Mouse (Mus musculus) hindbrain, embryonic 15.5 days (tissue): ENCODE data around the gene Vps13d. TPM values are rescaled to one million over a fixed set of nuclear protein-coding genes. Genes with fewer than 3 reads are reported as not detected.

Source experiments
- ATAC-seq: fragments of 200-750 bp; cut with Nextera tagmentation; 2 replicates; pipeline ENCODE4 v1.8.0; 2017; ENCODE audit warnings: low read depth, moderate number of reproducible peaks, moderate TSS enrichment; ENCODE audit not compliant: low FRiP score
- H3K27ac ChIP-seq: fragments of 300-500 bp; sonication (generic); replicated peaks from 2 replicates; pipeline ENCODE4 v1.5.1; 2015; ENCODE audit warnings: mild to moderate bottlenecking, inconsistent platforms
- H3K27me3 ChIP-seq: fragments of 300-500 bp; sonication (generic); 2 replicates; pipeline ENCODE4 v1.6.1; 2015; ENCODE audit warnings: control low read depth, inconsistent platforms
- H3K36me3 ChIP-seq: fragments of 300-500 bp; sonication (generic); 2 replicates; pipeline ENCODE4 v1.6.1; 2015; ENCODE audit warnings: control low read depth, inconsistent platforms
- H3K4me1 ChIP-seq: fragments of 300-500 bp; sonication (generic); replicated peaks from 2 replicates; pipeline ENCODE4 v1.6.1; 2015; ENCODE audit warnings: control low read depth, inconsistent platforms
- H3K4me2 ChIP-seq: fragments of 300-500 bp; sonication (generic); 2 replicates; pipeline ENCODE4 v1.6.1; 2015; ENCODE audit warnings: moderate library complexity, mild to moderate bottlenecking, inconsistent platforms
- H3K4me3 ChIP-seq: fragments of 300-500 bp; sonication (generic); 2 replicates; pipeline ENCODE4 v1.5.1; 2015; ENCODE audit warnings: mild to moderate bottlenecking, inconsistent platforms
- H3K9ac ChIP-seq: fragments of 300-500 bp; sonication (generic); 2 replicates; pipeline ENCODE4 v1.6.1; 2015; ENCODE audit warnings: inconsistent platforms
- H3K9me3 ChIP-seq: fragments of 300-500 bp; sonication (generic); 2 replicates; pipeline ENCODE4 v1.6.1; 2016; ENCODE audit warnings: control low read depth, inconsistent platforms
- WGBS: fragments of 180-500 bp; shearing (Covaris S2); methylation state at CpG from one replicate; pipeline ENCODE4 v1.1.7; 2015; 5-methylcytosine and 5-hydroxymethylcytosine counted together
- polyA plus RNA-seq: library from polyadenylated mRNA; unstranded; fragments of >200 nt; fragmentation: Nextera tagmentation; extraction: Ambion mirVana; gene quantifications from 2 replicates; pipeline ENCODE4 v1.2.1, GENCODE M21; 2015

Gene Vps13d
- polyA plus RNA-seq, result 10.2 and 11.2 TPM in 2 replicates

GRCm38 (mm10) chr4:145194559-145195162, at the start of gene Vps13d:
TSS of gene Vps13d (minus strand) at chr4:145195005.
- peaks cover 7% of the 10 kb centered on the region; the same call in 1 of the 2 replicates for H3K36me3 ChIP-seq
- peak within 1 kb of the TSS; percentile 88 for H3K4me2 ChIP-seq
- H3K27ac ChIP-seq, result peak within 1 kb of the TSS; percentile 81
- ATAC-seq, result peak; percentile 94
- H3K4me3 ChIP-seq, result peak within 1 kb of the TSS; percentile 89
- peak within 1 kb of the TSS; percentile 79 for H3K9ac ChIP-seq
- no peaks in the 10 kb centered on the region for H3K9me3 ChIP-seq
- peaks cover 20% of the 10 kb centered on the region for H3K4me1 ChIP-seq
- under 1% methylated on average over 52 of the region's 53 CpGs for WGBS
- H3K27me3 ChIP-seq, result no peaks in the 10 kb centered on the region

GRCm38 (mm10) chr4:145242719-145243350, 48.0 kb upstream of the Vps13d start:
- Histone ChIP-seq H3K4me3 (no peak overlapping the region), H3K4me2 (no peak overlapping the region), H3K9ac (no peak overlapping the region), H3K4me1 (peaks cover 10% of the 10 kb centered on the region), H3K9me3 (no peaks in the 10 kb centered on the region), H3K27me3 (peaks cover 14% of the 10 kb centered on the region), H3K36me3 (no peaks in the 10 kb centered on the region), H3K27ac (no peak overlapping the region)
- 84% methylated on average over 1 of the region's 1 CpGs for WGBS
- ATAC-seq, result no peak

GRCm38 (mm10) chr4:145240723-145241231, 46.0 kb upstream of the Vps13d start:
- H3K9me3 ChIP-seq, result no peaks in the 10 kb centered on the region
- H3K27me3 ChIP-seq, result peaks cover 9% of the 10 kb centered on the region
- WGBS, result 84% methylated on average over 4 of the region's 4 CpGs
- no peak overlapping the region for H3K9ac ChIP-seq
- no peak for ATAC-seq
- no peak overlapping the region for H3K4me3 ChIP-seq
- H3K36me3 ChIP-seq, result no peaks in the 10 kb centered on the region
- no peaks in the 10 kb centered on the region for H3K4me1 ChIP-seq
- H3K27ac ChIP-seq, result no peak overlapping the region
- H3K4me2 ChIP-seq, result no peak overlapping the region

- no peaks in the 10 kb centered on the region for H3K9me3 ChIP-seq
- H3K4me3 ChIP-seq, result no peak overlapping the region
- H3K27me3 ChIP-seq, result no peaks in the 10 kb centered on the region
- WGBS, result 30% methylated on average over 4 of the region's 4 CpGs
- H3K36me3 ChIP-seq, result no peaks in the 10 kb centered on the region
- no peaks in the 10 kb centered on the region for H3K4me1 ChIP-seq
- ATAC-seq, result peak; percentile 84
- no peak overlapping the region for H3K9ac ChIP-seq
- no peak overlapping the region for H3K4me2 ChIP-seq
- H3K27ac ChIP-seq, result no peak overlapping the region
Measured at GRCm38 (mm10) chr4:145239049-145239830, 44.4 kb upstream of the Vps13d start.

DNA sequence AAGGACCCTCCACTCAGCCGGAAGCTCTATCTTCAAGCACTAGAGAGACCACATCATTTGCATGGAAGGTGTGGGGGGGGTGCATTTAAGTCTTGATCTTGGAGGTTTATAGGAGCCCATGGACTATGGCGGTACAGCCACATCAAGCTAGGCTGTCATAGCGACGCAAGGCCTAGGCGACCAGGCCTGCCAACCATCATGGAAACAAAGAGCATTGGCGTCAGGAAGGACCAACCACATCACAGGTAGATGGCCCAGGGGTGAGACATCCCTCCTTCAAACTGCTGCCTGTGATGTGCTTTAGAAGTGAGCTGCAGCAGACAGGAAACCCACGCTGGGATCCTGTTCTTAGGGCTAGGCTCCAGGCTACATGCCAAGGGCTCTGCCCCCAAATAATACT, 41.2 kb upstream of the Vps13d start:
- no peak overlapping the region for H3K4me2 ChIP-seq
- no peaks in the 10 kb centered on the region for H3K9me3 ChIP-seq
- no peaks in the 10 kb centered on the region for H3K27me3 ChIP-seq
- no peaks in the 10 kb centered on the region for H3K36me3 ChIP-seq
- H3K4me1 ChIP-seq, result no peaks in the 10 kb centered on the region
- H3K27ac ChIP-seq, result no peak overlapping the region
- no peak overlapping the region for H3K9ac ChIP-seq
- 88% methylated on average over 7 of the region's 7 CpGs for WGBS
- no peak for ATAC-seq
- H3K4me3 ChIP-seq, result no peak overlapping the region

DNA sequence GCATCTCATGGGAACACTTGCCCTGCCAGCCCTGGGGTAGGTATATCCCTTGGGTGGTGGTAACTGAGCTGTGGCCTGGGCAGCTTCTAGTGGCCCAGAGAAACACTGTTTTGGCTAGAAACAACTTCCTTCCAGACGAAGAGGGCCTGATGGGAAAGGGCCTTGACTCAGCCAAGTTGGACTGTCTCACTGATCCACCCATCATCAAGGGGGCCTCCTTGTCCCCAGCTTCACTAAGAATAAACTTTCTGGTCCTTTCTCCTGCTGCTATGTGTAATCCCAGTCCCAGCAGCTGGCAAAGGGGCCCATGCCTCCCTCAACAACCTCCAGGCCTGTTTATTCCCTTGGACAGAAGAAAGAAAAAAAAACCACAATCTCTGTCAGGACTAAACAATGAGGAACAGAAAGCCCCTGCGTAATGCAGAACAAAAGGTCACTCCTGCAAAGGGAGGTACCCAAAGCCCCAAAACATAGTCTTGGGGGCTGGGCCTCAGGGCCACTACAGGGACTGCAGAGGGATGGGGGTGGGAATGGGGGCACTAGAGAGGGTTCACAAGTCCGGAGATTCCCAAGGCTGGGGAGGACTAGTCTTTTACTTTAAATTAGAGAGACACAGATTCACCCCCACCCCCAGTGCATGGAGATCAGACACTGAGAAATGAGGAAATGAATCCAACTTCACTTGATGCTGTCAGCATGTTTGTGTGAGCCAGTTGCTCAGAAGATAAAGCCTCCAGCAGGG, 38.9 kb upstream of the Vps13d start:
- ATAC-seq, result no peak
- 27% methylated on average over 3 of the region's 3 CpGs for WGBS
- Histone ChIP-seq H3K4me2 (no peak overlapping the region), H3K4me1 (no peaks in the 10 kb centered on the region), H3K9ac (no peak overlapping the region), H3K36me3 (no peaks in the 10 kb centered on the region), H3K27me3 (no peaks in the 10 kb centered on the region), H3K4me3 (no peak overlapping the region), H3K27ac (no peak overlapping the region), H3K9me3 (no peaks in the 10 kb centered on the region)

DNA sequence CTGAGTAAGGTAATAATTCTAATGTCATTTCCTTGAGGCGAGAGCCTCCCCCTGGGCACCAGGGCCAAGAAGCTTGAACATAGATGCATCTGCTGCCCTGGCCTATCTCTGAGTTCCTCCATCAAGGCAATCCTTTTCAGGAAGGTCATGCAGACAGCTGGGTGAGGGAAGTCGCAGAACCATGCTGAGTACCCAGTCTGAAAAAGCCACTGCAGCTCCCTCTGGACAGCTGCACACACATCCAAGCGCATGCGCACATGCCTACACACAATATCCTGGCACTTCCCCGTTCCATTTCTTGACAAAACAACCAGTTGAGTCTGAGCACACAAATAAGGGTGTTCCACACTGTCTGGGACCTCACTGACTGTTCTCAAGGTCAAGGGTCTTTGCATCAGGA, 36.9 kb upstream of the Vps13d start:
- Histone ChIP-seq H3K27ac (no peak overlapping the region), H3K36me3 (no peaks in the 10 kb centered on the region), H3K4me1 (no peaks in the 10 kb centered on the region), H3K27me3 (no peaks in the 10 kb centered on the region), H3K4me3 (no peak overlapping the region), H3K9ac (no peak overlapping the region), H3K9me3 (no peaks in the 10 kb centered on the region), H3K4me2 (no peak overlapping the region)
- 92% methylated on average over 5 of the region's 5 CpGs for WGBS
- ATAC-seq, result no peak

GRCm38 (mm10) chr4:145230647-145231046, 35.8 kb upstream of the Vps13d start:
- H3K27ac ChIP-seq, result no peak overlapping the region

GRCm38 (mm10) chr4:145229524-145230163, 34.8 kb upstream of the Vps13d start:
- Histone ChIP-seq H3K9ac (no peak overlapping the region), H3K27me3 (no peaks in the 10 kb centered on the region), H3K27ac (no peak overlapping the region), H3K9me3 (no peaks in the 10 kb centered on the region), H3K4me1 (no peaks in the 10 kb centered on the region), H3K4me3 (no peak overlapping the region), H3K4me2 (no peak overlapping the region), H3K36me3 (no peaks in the 10 kb centered on the region)
- no peak for ATAC-seq
- WGBS, result 92% methylated on average over 5 of the region's 5 CpGs

More at GRCm38 (mm10) chr4:145230647-145231046, 35.8 kb upstream of the Vps13d start:
- Histone ChIP-seq H3K36me3 (no peaks in the 10 kb centered on the region), H3K4me2 (no peak overlapping the region), H3K9me3 (no peaks in the 10 kb centered on the region), H3K4me3 (no peak overlapping the region), H3K4me1 (no peaks in the 10 kb centered on the region), H3K9ac (no peak overlapping the region), H3K27me3 (no peaks in the 10 kb centered on the region)
- 85% methylated on average over 2 of the region's 2 CpGs for WGBS
- ATAC-seq, result no peak

DNA sequence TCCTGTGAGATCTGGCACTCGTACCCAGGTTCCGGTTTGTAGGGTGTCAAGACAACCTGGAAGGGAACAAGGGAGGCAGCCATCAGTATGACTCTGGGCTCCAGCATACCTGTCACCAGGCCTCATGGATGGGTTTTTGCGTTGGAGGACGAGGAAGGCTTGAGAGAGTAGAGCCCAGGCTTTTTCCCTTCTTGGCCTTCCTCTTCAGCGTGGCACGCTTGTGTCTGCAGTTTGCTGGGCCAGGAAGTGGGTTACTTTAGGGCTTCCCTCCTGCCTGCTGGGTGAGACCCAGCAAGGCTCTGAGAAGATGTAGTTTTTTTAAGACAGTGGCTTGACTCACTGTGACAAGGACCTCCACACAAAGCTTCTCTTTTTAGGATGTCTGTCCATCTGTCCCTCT, 34.2 kb upstream of the Vps13d start:
- Histone ChIP-seq H3K27ac (no peak overlapping the region), H3K27me3 (no peaks in the 10 kb centered on the region), H3K9ac (no peak overlapping the region), H3K4me2 (no peak overlapping the region), H3K4me1 (no peaks in the 10 kb centered on the region), H3K4me3 (no peak overlapping the region), H3K36me3 (no peaks in the 10 kb centered on the region), H3K9me3 (no peaks in the 10 kb centered on the region)
- WGBS, result 96% methylated on average over 6 of the region's 6 CpGs
- no peak for ATAC-seq

DNA sequence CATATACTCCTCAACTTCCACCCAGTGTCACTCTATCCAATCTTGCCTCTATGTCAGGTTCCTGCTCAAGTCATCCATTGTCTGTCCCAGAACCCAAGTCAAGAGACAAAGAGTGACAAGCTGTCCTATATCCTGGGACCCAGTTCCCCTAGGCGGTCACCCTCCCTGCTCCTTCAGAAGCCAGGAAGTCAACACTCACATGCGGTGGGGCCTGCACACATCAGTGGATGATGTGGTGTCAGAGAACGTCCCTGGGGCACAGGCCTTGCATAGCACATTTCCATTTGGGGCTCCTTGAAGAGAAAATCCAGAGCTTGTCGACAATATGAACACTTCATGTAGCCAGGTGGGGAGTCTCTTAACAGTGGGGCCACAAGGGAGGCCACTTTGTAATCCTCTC, 29.8 kb upstream of the Vps13d start:
- no peaks in the 10 kb centered on the region for H3K36me3 ChIP-seq
- no peak overlapping the region for H3K27ac ChIP-seq
- no peak overlapping the region for H3K4me2 ChIP-seq
- H3K9ac ChIP-seq, result no peak overlapping the region
- H3K4me1 ChIP-seq, result no peaks in the 10 kb centered on the region
- WGBS, result 95% methylated on average over 4 of the region's 4 CpGs
- H3K9me3 ChIP-seq, result no peaks in the 10 kb centered on the region
- no peaks in the 10 kb centered on the region for H3K27me3 ChIP-seq
- H3K4me3 ChIP-seq, result no peak overlapping the region
- no peak for ATAC-seq
